Mouse (Mus musculus): ENCODE measurements around the gene Cadm1. TPM values are rescaled to one million over a fixed set of nuclear protein-coding genes. Genes with fewer than 3 reads are reported as not detected.

Gene Cadm1
- polyA plus RNA-seq, 1 experiment from 2014 or later, result 13.6 TPM

DNA sequence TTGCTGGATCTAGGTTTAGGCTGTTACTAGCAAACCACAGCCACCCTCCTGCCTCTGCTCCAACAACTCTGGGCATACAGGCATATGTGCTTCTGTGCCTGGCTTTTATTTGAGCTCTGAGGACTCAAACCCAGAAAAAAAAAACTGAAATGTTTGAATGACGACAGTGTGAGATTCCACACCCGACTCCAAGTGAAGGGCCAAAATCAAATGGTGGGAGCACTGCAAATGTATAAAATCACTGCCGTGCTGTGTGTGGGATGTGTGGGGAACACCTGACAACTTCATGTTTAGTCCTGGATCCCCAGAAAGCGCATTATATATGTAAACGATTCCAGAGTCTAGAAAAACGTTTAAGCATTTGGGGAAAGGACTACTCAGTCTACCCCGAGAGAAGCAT is 373.7 kb downstream of the Cadm1 start:
- H3K4me3 ChIP-seq (ENCODE audit: low read depth, low read length), result no peak overlapping the region
- ATAC-seq, result no peak
- H3K4me2 ChIP-seq (ENCODE audit: low read depth, low read length), result no peak overlapping the region
- no peaks in the 10 kb centered on the region for H3K9me3 ChIP-seq (ENCODE audit: low read length)
- no peaks in the 10 kb centered on the region for H3K36me3 ChIP-seq (replicated peaks; ENCODE audit: insufficient read depth, low read length)
- H3K27me3 ChIP-seq (ENCODE audit: insufficient read depth, low read length), result no peaks in the 10 kb centered on the region
- no peak overlapping the region for H3K27ac ChIP-seq (ENCODE audit: low read depth)
- WGBS (ENCODE audit: insufficient replicate concordance), result 58% methylated on average over 7 of the region's 7 CpGs
- DNase-seq, result no peak
- H3K9ac ChIP-seq (replicated peaks), result no peak overlapping the region
- no peaks in the 10 kb centered on the region for H3K4me1 ChIP-seq (ENCODE audit: insufficient read depth)
- no peak for TF ChIP-seq CTCF (IDR thresholded peaks at IDR 0.05; ENCODE audit: low read depth)
- TF ChIP-seq EP300 (IDR thresholded peaks at IDR 0.05; ENCODE audit: low read depth), result no peak

DNA sequence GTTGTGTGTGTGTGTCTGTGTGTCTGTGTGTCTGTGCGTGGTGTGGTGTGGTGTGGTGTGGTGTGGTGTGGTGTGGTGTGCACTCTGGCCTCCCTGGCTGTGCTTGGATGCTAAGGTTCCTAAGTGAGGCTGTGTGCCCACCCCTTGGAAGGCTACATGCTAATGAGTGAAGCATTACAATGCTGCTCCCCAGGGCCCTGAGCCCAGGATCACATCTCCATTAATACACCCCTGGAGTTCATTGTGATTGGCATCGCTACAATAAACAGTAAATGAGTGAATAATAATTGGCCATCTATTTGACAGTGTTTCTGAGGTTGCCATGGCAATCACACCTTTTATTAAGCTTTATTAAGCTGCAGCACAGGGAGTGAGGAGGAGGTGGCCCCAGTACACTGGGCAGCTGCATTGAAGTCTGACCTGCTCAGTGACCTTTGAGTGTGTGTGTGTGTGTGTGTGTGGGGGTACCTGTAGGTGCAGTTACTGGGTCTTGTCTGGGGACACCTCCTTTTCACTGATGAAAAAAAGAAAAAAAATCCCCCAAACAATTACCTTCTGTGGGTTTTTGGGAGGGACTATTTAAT is 374.5 kb downstream of the Cadm1 start:
- Histone ChIP-seq H3K4me1 (ENCODE audit: insufficient read depth) (no peaks in the 10 kb centered on the region), H3K27me3 (ENCODE audit: insufficient read depth, low read length) (no peaks in the 10 kb centered on the region), H3K4me2 (ENCODE audit: low read depth, low read length) (no peak overlapping the region), H3K9me3 (ENCODE audit: low read length) (no peaks in the 10 kb centered on the region), H3K4me3 (ENCODE audit: low read depth, low read length) (no peak overlapping the region), H3K36me3 (replicated peaks; ENCODE audit: insufficient read depth, low read length) (no peaks in the 10 kb centered on the region), H3K27ac (ENCODE audit: low read depth) (no peak overlapping the region), H3K9ac (replicated peaks) (no peak overlapping the region)
- 71% methylated on average over 2 of the region's 2 CpGs for WGBS (ENCODE audit: insufficient replicate concordance)
- no peak for ATAC-seq
- no peak for DNase-seq
- TF ChIP-seq EP300 (IDR thresholded peaks at IDR 0.05; ENCODE audit: low read depth) (no peak), CTCF (IDR thresholded peaks at IDR 0.05; ENCODE audit: low read depth) (no peak)

DNA sequence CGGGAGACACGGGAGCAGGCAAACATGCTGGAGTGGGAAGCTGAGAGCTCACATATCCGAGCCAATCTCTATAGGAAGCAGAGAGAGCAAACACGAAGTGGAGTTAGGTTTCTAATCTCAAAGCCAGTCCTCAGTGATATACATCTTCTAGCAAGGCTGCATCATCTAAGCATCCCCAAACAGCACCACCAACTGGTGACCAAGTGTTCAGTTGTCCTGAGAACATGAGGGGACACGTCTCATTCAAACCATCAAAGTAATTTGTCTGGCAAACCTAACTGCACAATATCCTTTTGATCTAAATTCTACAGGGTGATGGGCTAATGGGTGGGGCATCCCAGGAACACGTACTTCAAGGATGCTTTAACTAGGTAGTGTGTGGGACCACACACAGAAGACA is 376.5 kb downstream of the Cadm1 start:
- no peaks in the 10 kb centered on the region for H3K4me1 ChIP-seq (ENCODE audit: insufficient read depth)
- TF ChIP-seq EP300 (IDR thresholded peaks at IDR 0.05; ENCODE audit: low read depth) (no peak), CTCF (IDR thresholded peaks at IDR 0.05; ENCODE audit: low read depth) (no peak)
- no peak overlapping the region for H3K9ac ChIP-seq (replicated peaks)
- no peak overlapping the region for H3K4me3 ChIP-seq (ENCODE audit: low read depth, low read length)
- no peaks in the 10 kb centered on the region for H3K36me3 ChIP-seq (replicated peaks; ENCODE audit: insufficient read depth, low read length)
- no peak overlapping the region for H3K27ac ChIP-seq (ENCODE audit: low read depth)
- no peaks in the 10 kb centered on the region for H3K27me3 ChIP-seq (ENCODE audit: insufficient read depth, low read length)
- H3K9me3 ChIP-seq (ENCODE audit: low read length), result no peaks in the 10 kb centered on the region
- H3K4me2 ChIP-seq (ENCODE audit: low read depth, low read length), result no peak overlapping the region
- ATAC-seq (no peak), DNase-seq (no peak)
- WGBS (ENCODE audit: insufficient replicate concordance), result 52% methylated on average over 6 of the region's 6 CpGs

Data from liver, postnatal 0 days (tissue).